Mouse (Mus musculus): Measurements from ENCODE around the gene Mllt10. TPM values are rescaled to one million over a fixed set of nuclear protein-coding genes. Genes with fewer than 3 reads are reported as not detected.

Gene Mllt10
- polyA plus RNA-seq, 1 experiment: 12.5 TPM

- Histone ChIP-seq H3K4me2 (ENCODE audit: low read depth) (peak overlapping the region; percentile 82), H3K79me2 (ENCODE audit: control insufficient read depth, insufficient read depth) (no peaks in the 10 kb centered on the region), H3ac (ENCODE audit: control insufficient read depth, insufficient read length) (peak overlapping the region; percentile 33), H3K36me3 (ENCODE audit: control insufficient read depth, insufficient read depth) (no peaks in the 10 kb centered on the region), H3K27me3 (ENCODE audit: control insufficient read depth, insufficient read depth, insufficient read length) (no peaks in the 10 kb centered on the region), H3K4me3 (peak overlapping the region; percentile 65)
- TF ChIP-seq POLR2AphosphoS2 (IDR thresholded peaks at IDR 0.05; ENCODE audit: insufficient read length, low read depth): peak; percentile 75
- no peak for TF ChIP-seq REST (IDR thresholded peaks at IDR 0.05; ENCODE audit: insufficient read depth, insufficient read length)
- TF ChIP-seq POLR2A (IDR thresholded peaks at IDR 0.05; ENCODE audit: insufficient read length, low read depth): peak; percentile 76
- no peak for TF ChIP-seq TCF12 (IDR thresholded peaks at IDR 0.05; ENCODE audit: insufficient read depth, poor library complexity, severe bottlenecking)
- no peak for TF ChIP-seq CEBPB (IDR thresholded peaks at IDR 0.05; ENCODE audit: insufficient read depth, poor library complexity, severe bottlenecking)
Measured at GRCm38 (mm10) chr2:18057336-18058145, 2.5 kb downstream of the Mllt10 start.

- no peaks in the 10 kb centered on the region for H3K27me3 ChIP-seq (ENCODE audit: control insufficient read depth, insufficient read depth, insufficient read length)
- no peaks in the 10 kb centered on the region for H3K36me3 ChIP-seq (ENCODE audit: control insufficient read depth, insufficient read depth)
- TF ChIP-seq CEBPB (IDR thresholded peaks at IDR 0.05; ENCODE audit: insufficient read depth, poor library complexity, severe bottlenecking): no peak
- peak overlapping the region; percentile 33 for H3ac ChIP-seq (ENCODE audit: control insufficient read depth, insufficient read length)
- H3K4me3 ChIP-seq: peak overlapping the region; percentile 65
- H3K4me2 ChIP-seq (ENCODE audit: low read depth): peak overlapping the region; percentile 82
- H3K79me2 ChIP-seq (ENCODE audit: control insufficient read depth, insufficient read depth): no peaks in the 10 kb centered on the region
Measured at GRCm38 (mm10) chr2:18058146-18058708, 3.2 kb downstream of the Mllt10 start.

GRCm38 (mm10) chr2:18059063-18059462, 4.0 kb downstream of the Mllt10 start:
- no peak for TF ChIP-seq MAX (IDR thresholded peaks at IDR 0.05; ENCODE audit: low read depth)
- no peak for TF ChIP-seq USF1 (IDR thresholded peaks at IDR 0.05; ENCODE audit: low read depth)
- TF ChIP-seq POLR2AphosphoS2 (IDR thresholded peaks at IDR 0.05; ENCODE audit: insufficient read length, low read depth): no peak
- no peak for TF ChIP-seq MYOG (IDR thresholded peaks at IDR 0.05; ENCODE audit: control insufficient read depth in 1 of 3, insufficient read depth in 1 of 3, insufficient read length in 2 of 3, low read depth in 2 of 3)
- TF ChIP-seq TCF3 (IDR thresholded peaks at IDR 0.05; ENCODE audit: insufficient read length, low read depth): no peak
- TF ChIP-seq E2F4 (IDR thresholded peaks at IDR 0.05; ENCODE audit: insufficient read depth): no peak
- TF ChIP-seq REST (IDR thresholded peaks at IDR 0.05; ENCODE audit: insufficient read depth, insufficient read length): no peak
- TF ChIP-seq MYOD1 (IDR thresholded peaks at IDR 0.05; ENCODE audit: control insufficient read depth in 1 of 3, insufficient read length in 2 of 3, low read depth in 2 of 3): no peak
- no peak for TF ChIP-seq POLR2A (IDR thresholded peaks at IDR 0.05; ENCODE audit: insufficient read length, low read depth)
- TF ChIP-seq TCF12 (IDR thresholded peaks at IDR 0.05; ENCODE audit: insufficient read depth, poor library complexity, severe bottlenecking): no peak
- TF ChIP-seq SRF (IDR thresholded peaks at IDR 0.05; ENCODE audit: control insufficient read depth, insufficient read length, low read depth): no peak
- no peak for TF ChIP-seq CEBPB (IDR thresholded peaks at IDR 0.05; ENCODE audit: insufficient read depth, poor library complexity, severe bottlenecking)
- H3K4me2 ChIP-seq (ENCODE audit: low read depth): no peak overlapping the region

GRCm38 (mm10) chr2:18059891-18060290, 4.9 kb downstream of the Mllt10 start:
- H3ac ChIP-seq (ENCODE audit: control insufficient read depth, insufficient read length): no peak overlapping the region

More at GRCm38 (mm10) chr2:18059063-18059462, 4.0 kb downstream of the Mllt10 start:
- Histone ChIP-seq H3K27me3 (ENCODE audit: control insufficient read depth, insufficient read depth, insufficient read length) (no peaks in the 10 kb centered on the region), H3K36me3 (ENCODE audit: control insufficient read depth, insufficient read depth) (no peaks in the 10 kb centered on the region), H3ac (ENCODE audit: control insufficient read depth, insufficient read length) (no peak overlapping the region), H3K79me2 (ENCODE audit: control insufficient read depth, insufficient read depth) (no peaks in the 10 kb centered on the region), H3K4me3 (no peak overlapping the region)

GRCm38 (mm10) chr2:18060396-18060795, 5.4 kb downstream of the Mllt10 start:
- H3K36me3 ChIP-seq (ENCODE audit: control insufficient read depth, insufficient read depth): no peaks in the 10 kb centered on the region
- no peak overlapping the region for H3K4me2 ChIP-seq (ENCODE audit: low read depth)
- H3K27me3 ChIP-seq (ENCODE audit: control insufficient read depth, insufficient read depth, insufficient read length): no peaks in the 10 kb centered on the region
- H3K79me2 ChIP-seq (ENCODE audit: control insufficient read depth, insufficient read depth): peaks cover 2% of the 10 kb centered on the region
- H3ac ChIP-seq (ENCODE audit: control insufficient read depth, insufficient read length): no peak overlapping the region
- no peak overlapping the region for H3K4me3 ChIP-seq
- no peak for TF ChIP-seq USF1 (IDR thresholded peaks at IDR 0.05; ENCODE audit: low read depth)
- TF ChIP-seq MAX (IDR thresholded peaks at IDR 0.05; ENCODE audit: low read depth): no peak
- no peak for TF ChIP-seq TCF12 (IDR thresholded peaks at IDR 0.05; ENCODE audit: insufficient read depth, poor library complexity, severe bottlenecking)
- TF ChIP-seq MYOD1 (IDR thresholded peaks at IDR 0.05; ENCODE audit: control insufficient read depth in 1 of 3, insufficient read length in 2 of 3, low read depth in 2 of 3): no peak
- no peak for TF ChIP-seq SRF (IDR thresholded peaks at IDR 0.05; ENCODE audit: control insufficient read depth, insufficient read length, low read depth)
- no peak for TF ChIP-seq CEBPB (IDR thresholded peaks at IDR 0.05; ENCODE audit: insufficient read depth, poor library complexity, severe bottlenecking)
- TF ChIP-seq POLR2AphosphoS2 (IDR thresholded peaks at IDR 0.05; ENCODE audit: insufficient read length, low read depth): no peak
- TF ChIP-seq POLR2A (IDR thresholded peaks at IDR 0.05; ENCODE audit: insufficient read length, low read depth): no peak
- no peak for TF ChIP-seq REST (IDR thresholded peaks at IDR 0.05; ENCODE audit: insufficient read depth, insufficient read length)
- TF ChIP-seq TCF3 (IDR thresholded peaks at IDR 0.05; ENCODE audit: insufficient read length, low read depth): no peak
- TF ChIP-seq E2F4 (IDR thresholded peaks at IDR 0.05; ENCODE audit: insufficient read depth): no peak
- TF ChIP-seq MYOG (IDR thresholded peaks at IDR 0.05; ENCODE audit: control insufficient read depth in 1 of 3, insufficient read depth in 1 of 3, insufficient read length in 2 of 3, low read depth in 2 of 3): no peak

More at GRCm38 (mm10) chr2:18059891-18060290, 4.9 kb downstream of the Mllt10 start:
- Histone ChIP-seq H3K79me2 (ENCODE audit: control insufficient read depth, insufficient read depth) (no peaks in the 10 kb centered on the region), H3K27me3 (ENCODE audit: control insufficient read depth, insufficient read depth, insufficient read length) (no peaks in the 10 kb centered on the region), H3K4me2 (ENCODE audit: low read depth) (no peak overlapping the region), H3K36me3 (ENCODE audit: control insufficient read depth, insufficient read depth) (no peaks in the 10 kb centered on the region), H3K4me3 (no peak overlapping the region)
- TF ChIP-seq MYOG (IDR thresholded peaks at IDR 0.05; ENCODE audit: control insufficient read depth in 1 of 3, insufficient read depth in 1 of 3, insufficient read length in 2 of 3, low read depth in 2 of 3): no peak
- no peak for TF ChIP-seq POLR2A (IDR thresholded peaks at IDR 0.05; ENCODE audit: insufficient read length, low read depth)
- TF ChIP-seq E2F4 (IDR thresholded peaks at IDR 0.05; ENCODE audit: insufficient read depth): no peak
- no peak for TF ChIP-seq SRF (IDR thresholded peaks at IDR 0.05; ENCODE audit: control insufficient read depth, insufficient read length, low read depth)
- no peak for TF ChIP-seq CEBPB (IDR thresholded peaks at IDR 0.05; ENCODE audit: insufficient read depth, poor library complexity, severe bottlenecking)

All from myocyte (in vitro differentiated cells).